Mouse (Mus musculus) layer of hippocampus, adult 11-12 months (tissue): Measurements from ENCODE around the gene Cd55.
"Not testable (repeated sequence)": the region's sequence is repeated elsewhere in the genome, so short reads cannot be mapped to it uniquely, and the experiment has no call there.

Experiments
- DNase-seq: peaks from one replicate; pipeline ENCODE4 v3.0.0; 2022; ENCODE audit warnings: low spot score

The Cd55 gene

DNA sequence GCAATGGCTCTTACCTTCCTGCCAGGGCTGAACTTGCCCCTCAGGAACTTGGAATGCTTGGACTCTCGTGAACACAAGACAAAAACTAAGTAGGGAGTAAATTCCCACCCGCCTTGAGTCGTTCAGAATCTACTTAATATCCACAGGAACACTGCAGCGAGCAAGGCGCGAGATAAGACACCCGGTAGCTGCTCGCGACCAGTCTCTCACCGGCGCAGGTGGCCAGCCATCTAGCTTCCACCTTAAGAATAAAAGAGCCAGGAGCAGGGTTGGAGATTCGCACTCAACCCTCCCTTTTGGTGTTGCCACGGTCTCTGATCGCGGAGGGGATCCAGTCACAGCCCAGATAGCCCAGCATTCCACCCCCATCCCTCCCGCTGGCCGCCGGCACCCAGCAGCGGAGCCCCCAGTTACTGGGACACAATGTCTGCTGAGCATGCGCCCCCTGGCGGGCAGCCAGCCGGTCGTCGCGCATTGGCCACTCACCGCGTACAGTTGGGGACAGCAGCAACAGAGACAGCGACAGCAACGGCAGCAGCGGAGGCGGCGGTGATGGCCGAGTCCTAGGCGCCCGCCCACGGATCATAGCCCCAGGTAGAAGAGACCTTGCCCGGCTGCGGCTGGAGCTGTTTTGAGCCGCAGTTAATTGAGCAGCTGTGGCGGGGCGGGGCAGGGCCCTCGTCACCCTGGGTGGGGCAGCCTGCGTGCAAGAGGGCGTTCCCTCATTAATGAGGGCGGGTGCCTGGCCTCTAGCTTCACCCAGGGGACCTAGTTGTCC is at the start of gene Cd55:
Gene Cd55 (minus strand): TSS at position 661 of the 778 bp plus-strand sequence.
- DNase-seq = peak; percentile 86

GRCm38 (mm10) chr1:130511823-130512370 is 49.4 kb upstream of the Cd55 start:
- DNase-seq = no peak

DNA sequence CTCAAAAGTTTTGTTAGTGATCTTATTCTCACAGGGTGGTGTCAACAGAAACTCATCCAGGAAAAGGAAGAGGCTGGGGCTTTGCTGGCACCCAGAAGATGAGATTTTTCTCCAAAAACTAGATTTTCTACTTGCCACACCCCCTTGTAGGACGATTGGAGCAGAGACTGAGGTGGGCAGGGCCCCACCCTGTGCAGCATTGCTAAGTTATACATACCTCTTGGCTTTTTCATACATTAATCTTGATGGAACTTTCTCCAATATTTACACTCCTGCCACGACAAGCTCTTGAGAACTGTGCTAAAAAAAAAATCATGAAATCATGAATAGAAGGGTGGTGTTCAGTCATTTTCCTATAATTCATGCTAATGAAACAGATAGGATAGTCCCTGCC is 46.4 kb upstream of the Cd55 start:
- no peak for DNase-seq

DNA sequence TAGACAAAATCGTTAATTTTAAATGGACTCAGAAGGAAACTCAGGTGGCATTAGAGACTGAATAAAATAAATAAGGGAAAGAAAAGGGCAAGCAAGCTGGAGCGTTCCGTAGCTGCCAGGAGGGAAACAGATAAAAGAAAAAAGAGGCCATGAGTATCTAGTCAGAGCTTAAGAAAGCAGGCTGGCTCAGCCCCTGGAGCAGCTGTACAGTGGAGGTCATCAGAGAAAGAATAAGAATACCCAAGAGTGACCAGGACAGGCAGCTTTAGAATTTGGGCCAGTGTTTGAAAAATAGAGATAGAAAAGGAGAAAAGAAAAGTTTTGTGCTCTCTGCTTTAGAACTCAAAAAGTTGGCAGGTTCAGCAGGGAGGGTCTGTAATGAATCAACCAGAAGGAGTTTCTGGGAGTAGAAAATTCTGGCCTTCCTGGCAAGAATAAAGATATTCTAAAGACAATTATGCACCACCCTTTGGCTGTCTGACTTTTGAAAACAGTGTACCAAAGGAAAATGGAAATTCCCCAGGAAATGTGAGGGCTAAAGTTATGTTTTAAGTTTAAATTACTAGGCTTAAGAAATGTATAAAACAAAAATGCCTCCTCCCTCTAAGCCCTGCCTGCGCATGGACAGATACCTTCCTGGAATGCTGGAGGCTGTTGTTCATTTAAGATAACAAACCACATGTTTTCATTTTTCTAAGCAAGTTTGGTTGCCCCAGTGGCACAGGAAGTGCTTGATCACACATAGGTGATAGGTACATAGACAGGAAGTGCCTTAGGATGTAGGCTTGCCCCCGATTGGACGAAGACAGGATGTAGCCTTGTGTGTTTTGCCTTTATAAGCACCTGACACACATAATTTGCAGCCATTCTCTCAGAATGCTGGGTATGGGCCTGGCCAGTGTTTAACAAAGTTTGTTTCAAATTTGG is 45.7 kb upstream of the Cd55 start:
- DNase-seq = no peak

GRCm38 (mm10) chr1:130507408-130507807 is 44.9 kb upstream of the Cd55 start:
- no peak for DNase-seq

- DNase-seq = no peak
Measured at GRCm38 (mm10) chr1:130499962-130500361, 37.4 kb upstream of the Cd55 start.

GRCm38 (mm10) chr1:130498331-130498730 is 35.8 kb upstream of the Cd55 start:
- DNase-seq = no peak

DNA sequence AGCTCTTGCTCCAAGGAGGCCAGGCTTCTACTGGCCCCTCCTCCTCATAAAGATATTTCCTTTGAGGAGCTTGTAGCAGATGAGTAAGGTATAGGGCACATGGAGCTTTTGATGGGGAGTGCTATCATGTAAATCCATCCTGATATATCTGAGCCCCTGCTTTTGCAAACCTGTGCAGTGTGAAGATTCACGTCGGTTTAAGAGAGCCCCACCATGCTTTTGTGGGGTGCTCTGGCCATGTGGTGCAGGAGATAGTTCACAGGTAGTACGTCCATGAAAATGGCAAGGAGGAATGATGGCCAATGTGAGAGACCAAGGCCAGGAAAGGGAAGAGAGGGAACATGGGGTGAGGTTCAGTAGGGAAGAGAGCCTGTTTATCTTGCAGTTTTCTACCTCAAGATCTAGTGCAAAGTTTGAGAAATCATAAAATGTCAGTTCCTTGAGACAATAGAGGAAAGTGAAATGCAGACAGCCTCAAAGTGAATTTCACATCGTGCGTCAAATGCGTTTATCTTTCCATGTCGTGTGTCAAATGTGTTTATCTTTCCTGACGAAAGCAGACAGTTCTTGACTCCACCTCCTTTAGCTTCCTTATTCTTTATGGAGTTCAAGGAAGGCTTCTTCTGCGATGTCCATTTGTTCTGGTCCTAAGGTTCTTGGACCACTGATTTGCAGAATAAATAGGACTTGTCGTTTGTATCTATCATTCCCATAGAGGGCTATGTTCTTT is 24.4 kb upstream of the Cd55 start:
- no peak for DNase-seq

GRCm38 (mm10) chr1:130485828-130486620 is 23.5 kb upstream of the Cd55 start:
- DNase-seq = no peak

DNA sequence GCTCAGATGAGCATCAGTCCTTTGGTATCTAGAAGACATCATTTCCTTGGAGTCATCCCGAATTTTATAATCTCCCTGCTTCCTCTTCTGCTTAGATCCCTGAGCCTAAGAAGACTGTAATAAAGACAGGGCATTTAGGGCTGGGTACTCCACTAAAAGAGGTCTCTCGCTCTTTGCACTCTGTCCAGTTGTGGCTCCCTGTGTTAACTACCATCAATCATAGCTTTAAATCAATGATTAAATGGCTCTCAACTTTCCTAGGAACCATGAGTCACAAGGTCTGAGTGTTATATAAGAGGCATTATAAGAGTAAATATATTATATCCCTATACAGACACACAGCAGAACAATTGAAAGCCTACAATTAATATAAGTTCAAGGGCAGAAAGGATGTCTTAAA is 22.8 kb upstream of the Cd55 start:
- DNase-seq = no peak

- no peak for DNase-seq
Measured at GRCm38 (mm10) chr1:130474936-130475335, 12.4 kb upstream of the Cd55 start.

GRCm38 (mm10) chr1:130474226-130474625 is 11.7 kb upstream of the Cd55 start:
- no peak for DNase-seq

GRCm38 (mm10) chr1:130470074-130470473 is 7.5 kb upstream of the Cd55 start:
- DNase-seq = no peak

- DNase-seq = no peak
Measured at GRCm38 (mm10) chr1:130467453-130467852, 4.9 kb upstream of the Cd55 start.

GRCm38 (mm10) chr1:130464173-130464572 is 1.6 kb upstream of the Cd55 start:
- DNase-seq = no peak

- no peak for DNase-seq
Measured at GRCm38 (mm10) chr1:130462867-130463266, 323 bp upstream of the Cd55 start.

- no peak for DNase-seq
Measured at GRCm38 (mm10) chr1:130455111-130455510, 7.4 kb downstream of the Cd55 start.

DNA sequence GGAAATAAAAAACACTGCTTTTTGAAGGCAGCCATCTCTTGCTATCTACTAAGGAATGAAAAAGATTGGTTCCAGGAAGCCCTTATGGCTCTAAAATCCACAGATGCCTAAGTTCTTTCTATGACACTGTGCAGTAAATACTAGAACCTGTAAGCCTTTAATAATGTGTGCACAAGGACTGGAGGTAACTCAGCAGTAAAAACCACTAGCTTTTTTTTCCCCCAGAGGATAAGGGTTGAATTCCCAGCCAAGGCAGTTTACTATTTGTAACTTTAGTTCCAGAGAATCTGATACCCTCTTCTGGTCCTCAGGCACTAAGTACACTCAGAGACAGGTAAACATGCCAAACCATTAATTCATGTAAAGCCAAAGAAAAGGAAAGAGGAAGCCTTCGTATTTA is 19.6 kb downstream of the Cd55 start:
- not testable (repeated sequence) for DNase-seq

- DNase-seq = no peak
Measured at GRCm38 (mm10) chr1:130430920-130431319, 31.6 kb downstream of the Cd55 start.

- DNase-seq = not testable (repeated sequence)
Measured at GRCm38 (mm10) chr1:130428667-130429066, 33.9 kb downstream of the Cd55 start.

DNA sequence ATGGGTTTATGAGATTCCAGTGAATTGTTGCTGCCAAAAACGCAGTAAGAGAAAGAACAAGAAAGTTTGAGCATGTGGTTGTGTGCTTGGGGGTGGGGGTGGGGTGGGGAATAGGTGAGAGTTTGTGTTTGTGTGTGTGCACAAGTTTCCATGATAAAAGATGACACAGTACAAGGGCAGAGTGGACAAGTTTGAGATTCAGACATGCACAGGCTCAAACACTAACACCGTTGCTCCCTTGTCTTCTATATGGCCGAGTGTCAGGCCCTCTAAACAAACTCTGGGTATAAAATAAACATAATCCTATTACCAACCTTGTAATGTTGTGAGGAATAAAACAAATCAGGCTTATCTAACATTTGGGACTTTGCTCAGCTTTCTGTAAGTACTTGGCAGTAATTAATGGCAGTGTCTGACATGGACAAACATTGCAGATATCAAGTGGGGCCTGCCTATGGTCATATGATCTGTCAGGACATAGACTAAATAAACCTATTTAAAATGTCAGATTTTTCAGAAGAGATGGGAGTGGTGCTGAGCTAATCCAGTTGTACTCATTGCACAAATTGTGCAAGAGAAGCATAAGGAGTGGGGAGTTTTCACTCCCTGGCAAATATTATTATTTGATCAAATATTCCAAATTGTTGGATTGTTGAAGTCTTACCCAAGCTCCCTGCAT is 35.2 kb downstream of the Cd55 start:
- not testable (repeated sequence) for DNase-seq
